Mouse (Mus musculus) kidney, embryonic 14.5 days (tissue): ENCODE results near the gene Pcp4. TPM values are rescaled to one million over a fixed set of nuclear protein-coding genes. Genes with fewer than 3 reads are reported as not detected.

Experiments
- ATAC-seq: fragments of 200-750 bp; cut with Nextera tagmentation; 2 replicates; pipeline ENCODE4 v1.8.0; 2017; ENCODE audit warnings: moderate number of reproducible peaks, mild to moderate bottlenecking, moderate TSS enrichment, moderate library complexity; ENCODE audit not compliant: low FRiP score, low TSS enrichment
- H3K27ac ChIP-seq: fragments of 300-500 bp; sonication (generic); 2 replicates; pipeline ENCODE4 v1.5.1; 2014; ENCODE audit warnings: low read depth, mild to moderate bottlenecking, low read length, moderate library complexity, mixed read lengths
- H3K27me3 ChIP-seq: fragments of 300-500 bp; sonication (generic); 2 replicates; pipeline ENCODE4 v1.6.1; 2014; ENCODE audit warnings: mild to moderate bottlenecking, low read length; ENCODE audit not compliant: control insufficient read depth, insufficient read depth
- H3K36me3 ChIP-seq: fragments of 300-500 bp; sonication (generic); 2 replicates; pipeline ENCODE4 v1.6.1; 2014; ENCODE audit warnings: low read length, mixed read lengths; ENCODE audit not compliant: control insufficient read depth, insufficient read depth
- H3K4me1 ChIP-seq: fragments of 300-500 bp; sonication (generic); 2 replicates; pipeline ENCODE4 v1.6.1; 2014; ENCODE audit warnings: low read length, mixed read lengths; ENCODE audit not compliant: control insufficient read depth, insufficient read depth
- H3K4me2 ChIP-seq: fragments of 300-500 bp; sonication (generic); replicated peaks from 2 replicates; pipeline ENCODE4 v1.6.1; 2014; ENCODE audit warnings: low read depth, mild to moderate bottlenecking, low read length
- H3K4me3 ChIP-seq: fragments of 300-500 bp; sonication (generic); 2 replicates; pipeline ENCODE4 v1.5.1; 2014; ENCODE audit warnings: mild to moderate bottlenecking, low read length
- H3K9ac ChIP-seq: fragments of 300-500 bp; sonication (generic); 2 replicates; pipeline ENCODE4 v1.6.1; 2014; ENCODE audit warnings: low read depth, mild to moderate bottlenecking, low read length, moderate library complexity
- H3K9me3 ChIP-seq: fragments of 300-500 bp; sonication (generic); 2 replicates; pipeline ENCODE4 v1.6.1; 2016; ENCODE audit warnings: low read length; ENCODE audit not compliant: control insufficient read depth
- WGBS: fragments of 180-500 bp; shearing (Covaris S2); extraction: QIAGEN DNeasy Blood & Tissue Kit; methylation state at CpG from one replicate; pipeline ENCODE4 v1.1.7; 2014; 5-methylcytosine and 5-hydroxymethylcytosine counted together
- polyA plus RNA-seq: library from polyadenylated mRNA; unstranded; fragments of >200 nt; fragmentation: Nextera tagmentation; extraction: Ambion mirVana; gene quantifications from 2 replicates; pipeline ENCODE4 v1.2.1, GENCODE M21; 2014

Pcp4 gene
- polyA plus RNA-seq, 1 experiment from 2014 or later, result 80.1 TPM

- Histone ChIP-seq H3K27me3 (no peaks in the 10 kb centered on the region), H3K27ac (no peak overlapping the region), H3K4me1 (no peaks in the 10 kb centered on the region), H3K4me3 (no peak overlapping the region), H3K9ac (no peak overlapping the region), H3K36me3 (no peaks in the 10 kb centered on the region), H3K4me2 (no peak overlapping the region), H3K9me3 (no peaks in the 10 kb centered on the region; the same call in 1 of the 2 replicates)
- 74% methylated on average over 8 of the region's 8 CpGs for WGBS
- ATAC-seq, result no peak
Observed at GRCm38 (mm10) chr16:96563350-96564257, 96.2 kb downstream of the Pcp4 start.

DNA sequence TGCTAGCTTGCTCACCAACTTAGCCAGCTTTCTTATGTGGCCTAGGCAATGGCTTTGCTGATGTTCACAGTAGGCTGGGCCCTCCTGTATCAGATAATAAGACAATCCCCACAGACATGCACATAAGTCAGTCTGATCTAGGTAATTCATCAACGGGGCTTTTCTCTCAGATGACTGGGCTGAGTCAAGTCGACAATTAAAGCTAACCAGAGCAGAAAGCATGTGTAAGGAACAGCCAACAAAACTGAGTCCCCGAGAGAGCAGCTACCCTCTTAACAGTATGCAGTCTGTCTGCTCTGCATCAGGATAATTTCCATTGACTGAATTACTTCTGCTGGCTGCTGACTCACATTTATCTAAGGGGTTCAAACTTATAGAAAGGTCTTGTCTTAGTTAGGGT lies 100.0 kb downstream of the Pcp4 start:
- Histone ChIP-seq H3K9ac (no peak overlapping the region), H3K27ac (no peak overlapping the region), H3K36me3 (no peaks in the 10 kb centered on the region), H3K27me3 (no peaks in the 10 kb centered on the region), H3K9me3 (no peaks in the 10 kb centered on the region; the same call in 1 of the 2 replicates), H3K4me2 (no peak overlapping the region), H3K4me1 (no peaks in the 10 kb centered on the region), H3K4me3 (no peak overlapping the region)
- 67% methylated on average over 3 of the region's 3 CpGs for WGBS
- ATAC-seq, result no peak

Other genes with a start within 250 kb of the Pcp4 start
- gene B3galt5, start 231.8 kb upstream of the Pcp4 start, polyA plus RNA-seq, result 1.1 and 2.8 TPM in 2 replicates
- gene Itgb2l, start 24.0 kb upstream of the Pcp4 start, polyA plus RNA-seq, result 0.51 and 1.3 TPM in 2 replicates